In the genomic region with DNA sequence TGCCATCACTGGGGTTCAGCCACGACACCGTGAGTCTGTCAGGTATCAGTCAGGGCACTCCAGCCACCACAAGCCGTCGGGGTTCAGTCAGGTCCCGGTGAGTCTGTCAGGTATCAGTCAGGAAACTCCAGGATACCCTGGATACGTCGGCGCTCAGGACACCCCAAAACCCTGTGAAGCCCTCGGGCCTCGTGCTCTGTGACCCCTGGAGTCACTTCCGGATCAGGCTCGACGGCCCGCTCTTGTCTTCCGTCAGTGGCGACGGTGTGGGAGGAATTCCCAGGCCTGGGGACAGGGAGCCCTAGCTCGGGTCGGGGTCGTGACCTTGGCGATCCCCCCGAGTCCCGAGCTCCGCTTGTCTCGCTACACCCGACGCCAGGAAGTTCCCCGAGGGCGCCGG, we compare ENCODE assay signal across 7 mouse cellular contexts. TPM values are rescaled to one million over a fixed set of nuclear protein-coding genes. Genes with fewer than 3 reads are reported as not detected.
DNase-seq lines count a peak whose midpoint lies in the region; ATAC-seq lines count a peak whose summit lies in the region.

No protein-coding gene starts in this region.

- peak overlapping the region; percentile 87 for H3K4me2 ChIP-seq in lung, embryonic 16.5 days (ENCODE audit: low read depth, low read length)
- H3K4me2 ChIP-seq in embryonic facial prominence, embryonic 12.5 days (replicated peaks): peak overlapping the region; percentile 76
- peak overlapping the region; percentile 83 for H3K4me2 ChIP-seq in hindbrain, embryonic 16.5 days (ENCODE audit: low read length)
- peak overlapping the region; percentile 76 for H3K4me2 ChIP-seq in midbrain, embryonic 14.5 days (ENCODE audit: low read length)

- peak; percentile 15; the same call in 1 of the 2 replicates for ATAC-seq in lung, embryonic 16.5 days (ENCODE audit: low read depth)
- peak; percentile 35; the same call in 1 of the 2 replicates for ATAC-seq in embryonic facial prominence, embryonic 12.5 days (ENCODE audit: insufficient number of reproducible peaks, insufficient read depth, low FRiP score, low TSS enrichment)
- ATAC-seq in hindbrain, embryonic 16.5 days: no peak; the same call in 1 of the 2 replicates
- peak; percentile 49 for ATAC-seq in midbrain, embryonic 14.5 days (ENCODE audit: low FRiP score, low TSS enrichment)

- peak overlapping the region; percentile 92 for H3K9ac ChIP-seq in lung, embryonic 16.5 days (ENCODE audit: low read length)
- peak overlapping the region; percentile 84 for H3K9ac ChIP-seq in embryonic facial prominence, embryonic 12.5 days
- peak overlapping the region; percentile 76 for H3K9ac ChIP-seq in hindbrain, embryonic 16.5 days (ENCODE audit: low read depth, low read length)
- H3K9ac ChIP-seq in midbrain, embryonic 14.5 days (replicated peaks; ENCODE audit: low read length): peak overlapping the region; percentile 76

- peaks cover 17% of the 10 kb centered on the region for H3K4me1 ChIP-seq in lung, embryonic 16.5 days (replicated peaks; ENCODE audit: control insufficient read depth, insufficient read depth, low read length)
- peaks cover 12% of the 10 kb centered on the region; the same call in 1 of the 2 replicates for H3K4me1 ChIP-seq in embryonic facial prominence, embryonic 12.5 days
- H3K4me1 ChIP-seq in hindbrain, embryonic 16.5 days (ENCODE audit: control insufficient read depth, insufficient read depth, low read depth, low read length): peaks cover 8% of the 10 kb centered on the region
- peaks cover 11% of the 10 kb centered on the region; the same call in 1 of the 2 replicates for H3K4me1 ChIP-seq in midbrain, embryonic 14.5 days (ENCODE audit: control insufficient read depth, insufficient read depth, low read length)

- H3K4me3 ChIP-seq in lung, embryonic 16.5 days (ENCODE audit: low read length): peak overlapping the region; percentile 88
- H3K4me3 ChIP-seq in embryonic facial prominence, embryonic 12.5 days: peak overlapping the region; percentile 80
- peak overlapping the region; percentile 83 for H3K4me3 ChIP-seq in hindbrain, embryonic 16.5 days (ENCODE audit: low read length)
- peak overlapping the region; percentile 82 for H3K4me3 ChIP-seq in midbrain, embryonic 14.5 days (replicated peaks; ENCODE audit: low read depth, low read length)

- no peak for DNase-seq in lung, postnatal 4 days
- no peak for DNase-seq in midbrain, embryonic 14.5 days
- no peak for DNase-seq in urinary bladder, postnatal 14 days (ENCODE audit: low spot score)
- DNase-seq in cerebellum, adult 9-10 months: no peak

- H3K27me3 ChIP-seq in lung, embryonic 16.5 days (ENCODE audit: control insufficient read depth, insufficient read depth, low read depth, low read length): no peaks in the 10 kb centered on the region
- H3K27me3 ChIP-seq in embryonic facial prominence, embryonic 12.5 days: no peaks in the 10 kb centered on the region
- H3K27me3 ChIP-seq in hindbrain, embryonic 16.5 days (replicated peaks; ENCODE audit: control insufficient read depth, insufficient read depth, low read length): no peaks in the 10 kb centered on the region
- no peaks in the 10 kb centered on the region for H3K27me3 ChIP-seq in midbrain, embryonic 14.5 days (ENCODE audit: control insufficient read depth, insufficient read depth, low read length)

- WGBS in lung, embryonic 16.5 days: 7% methylated on average over 30 of the region's 30 CpGs
- WGBS in embryonic facial prominence, embryonic 12.5 days: 8% methylated on average over 30 of the region's 30 CpGs
- 8% methylated on average over 29 of the region's 30 CpGs for WGBS in hindbrain, embryonic 16.5 days
- 7% methylated on average over 30 of the region's 30 CpGs for WGBS in midbrain, embryonic 14.5 days

- peak overlapping the region; percentile 81 for H3K27ac ChIP-seq in lung, embryonic 16.5 days (ENCODE audit: low read length)
- peak overlapping the region; percentile 77; the same call in 1 of the 2 replicates for H3K27ac ChIP-seq in embryonic facial prominence, embryonic 12.5 days
- peak overlapping the region; percentile 68 for H3K27ac ChIP-seq in hindbrain, embryonic 16.5 days (ENCODE audit: low read depth, low read length)
- H3K27ac ChIP-seq in midbrain, embryonic 14.5 days (replicated peaks; ENCODE audit: low read depth, low read length): 0 out of 2 replicates have a peak overlapping the region, but pooled peaks have one; percentile 13

- H3K9me3 ChIP-seq in lung, embryonic 16.5 days (ENCODE audit: control insufficient read depth, low read length): no peaks in the 10 kb centered on the region
- H3K9me3 ChIP-seq in embryonic facial prominence, embryonic 12.5 days: no peaks in the 10 kb centered on the region
- no peaks in the 10 kb centered on the region for H3K9me3 ChIP-seq in hindbrain, embryonic 16.5 days (ENCODE audit: control insufficient read depth, low read length)
- H3K9me3 ChIP-seq in midbrain, embryonic 14.5 days (ENCODE audit: control insufficient read depth, low read length): no peaks in the 10 kb centered on the region

- peaks cover 11% of the 10 kb centered on the region for H3K36me3 ChIP-seq in lung, embryonic 16.5 days (ENCODE audit: control insufficient read depth, insufficient read depth, low read length)
- peaks cover 13% of the 10 kb centered on the region for H3K36me3 ChIP-seq in embryonic facial prominence, embryonic 12.5 days
- H3K36me3 ChIP-seq in hindbrain, embryonic 16.5 days (ENCODE audit: control insufficient read depth, insufficient read depth, low read length): peaks cover 2% of the 10 kb centered on the region; the same call in 1 of the 2 replicates
- peaks cover 8% of the 10 kb centered on the region; the same call in 1 of the 2 replicates for H3K36me3 ChIP-seq in midbrain, embryonic 14.5 days (ENCODE audit: control insufficient read depth, insufficient read depth, low read length)

RNA-seq across cellular contexts. Expression of gene Prelid3b, which starts 0.5 kb away (rescaled TPM):
- 116 and 117 TPM in 2 replicates for polyA plus RNA-seq in lung, embryonic 16.5 days (2015; fragmentation: Nextera tagmentation; extraction: Ambion mirVana)
- polyA plus RNA-seq in embryonic facial prominence, embryonic 12.5 days (2016; fragmentation: Nextera tagmentation; extraction: Ambion mirVana): 101 and 105 TPM in 2 replicates
- 109 and 114 TPM in 2 replicates for polyA plus RNA-seq in hindbrain, embryonic 16.5 days (2015; fragmentation: Nextera tagmentation; extraction: Ambion mirVana)
- 98.4 and 110 TPM in 2 replicates for polyA plus RNA-seq in midbrain, embryonic 14.5 days (2014; fragmentation: Nextera tagmentation; extraction: Ambion mirVana)

RNA-seq across cellular contexts. Expression of gene Atp5e, which starts 8.5 kb away (rescaled TPM):
- 794 and 878 TPM in 2 replicates for polyA plus RNA-seq in lung, embryonic 16.5 days (2015; fragmentation: Nextera tagmentation; extraction: Ambion mirVana)
- polyA plus RNA-seq in embryonic facial prominence, embryonic 12.5 days (2016; fragmentation: Nextera tagmentation; extraction: Ambion mirVana): 828 TPM in 2 replicates
- polyA plus RNA-seq in hindbrain, embryonic 16.5 days (2015; fragmentation: Nextera tagmentation; extraction: Ambion mirVana): 664 and 740 TPM in 2 replicates
- 771 and 1,008 TPM in 2 replicates for polyA plus RNA-seq in midbrain, embryonic 14.5 days (2014; fragmentation: Nextera tagmentation; extraction: Ambion mirVana)

RNA-seq across cellular contexts. Expression of gene Tubb1, which starts 21.9 kb away (rescaled TPM):
- 5.6 and 6.7 TPM in 2 replicates for polyA plus RNA-seq in lung, embryonic 16.5 days (2015; fragmentation: Nextera tagmentation; extraction: Ambion mirVana)
- 4.0 and 4.4 TPM in 2 replicates for polyA plus RNA-seq in embryonic facial prominence, embryonic 12.5 days (2016; fragmentation: Nextera tagmentation; extraction: Ambion mirVana)
- polyA plus RNA-seq in hindbrain, embryonic 16.5 days (2015; fragmentation: Nextera tagmentation; extraction: Ambion mirVana): 0.43 and 0.51 TPM in 2 replicates
- polyA plus RNA-seq in midbrain, embryonic 14.5 days (2014; fragmentation: Nextera tagmentation; extraction: Ambion mirVana): 0.45 and 0.46 TPM in 2 replicates

RNA-seq across cellular contexts. Expression of gene Ctsz, which starts 33.6 kb away (rescaled TPM):
- polyA plus RNA-seq in lung, embryonic 16.5 days (2015; fragmentation: Nextera tagmentation; extraction: Ambion mirVana): 228 and 249 TPM in 2 replicates
- 115 and 116 TPM in 2 replicates for polyA plus RNA-seq in embryonic facial prominence, embryonic 12.5 days (2016; fragmentation: Nextera tagmentation; extraction: Ambion mirVana)
- 83.3 and 85.1 TPM in 2 replicates for polyA plus RNA-seq in hindbrain, embryonic 16.5 days (2015; fragmentation: Nextera tagmentation; extraction: Ambion mirVana)
- polyA plus RNA-seq in midbrain, embryonic 14.5 days (2014; fragmentation: Nextera tagmentation; extraction: Ambion mirVana): 46.9 and 73.8 TPM in 2 replicates

RNA-seq across cellular contexts. Expression of gene Nelfcd, which starts 56.8 kb away (rescaled TPM):
- polyA plus RNA-seq in lung, embryonic 16.5 days (2015; fragmentation: Nextera tagmentation; extraction: Ambion mirVana): 136 and 140 TPM in 2 replicates
- polyA plus RNA-seq in embryonic facial prominence, embryonic 12.5 days (2016; fragmentation: Nextera tagmentation; extraction: Ambion mirVana): 177 and 179 TPM in 2 replicates
- 108 TPM in 2 replicates for polyA plus RNA-seq in hindbrain, embryonic 16.5 days (2015; fragmentation: Nextera tagmentation; extraction: Ambion mirVana)
- 107 and 121 TPM in 2 replicates for polyA plus RNA-seq in midbrain, embryonic 14.5 days (2014; fragmentation: Nextera tagmentation; extraction: Ambion mirVana)

Comparison
In these comparisons a context has a peak if more than half of its experiments do, and no peak if none do; other contexts are left out.
1. H3K27ac ChIP-seq: peak in every context shown above with its lines; median percentile 81 in lung, embryonic 16.5 days; 77 in embryonic facial prominence, embryonic 12.5 days; 68 in hindbrain, embryonic 16.5 days; 13 in midbrain, embryonic 14.5 days.